Mouse (Mus musculus) macrophage (primary cell): ENCODE data around the gene Cdc42bpb. TPM values are rescaled to one million over a fixed set of nuclear protein-coding genes. Genes with fewer than 3 reads are reported as not detected.

ENCODE experiments used
- H3K27ac ChIP-seq: fragments of 350-480 bp; formaldehyde crosslinking; 2 replicates; pipeline ENCODE4 v1.9.0; 2021
- H3K36me3 ChIP-seq: fragments of 350-480 bp; formaldehyde crosslinking; 2 replicates; pipeline ENCODE4 v1.9.0; 2021; ENCODE audit errors: inconsistent target
- H3K4me3 ChIP-seq: fragments of 350-480 bp; formaldehyde crosslinking; 2 replicates; pipeline ENCODE4 v1.9.0; 2021; ENCODE audit errors: inconsistent target
- H3K79me2 ChIP-seq: fragments of 350-480 bp; formaldehyde crosslinking; 2 replicates; pipeline ENCODE4 v1.9.0; 2021; ENCODE audit errors: inconsistent target
- WGBS: methylation state at CpG from one replicate; pipeline ENCODE4 v1.1.7; 2026; ENCODE audit warnings: inconsistent platforms; ENCODE audit not compliant: missing documents; 5-methylcytosine and 5-hydroxymethylcytosine counted together
- polyA plus RNA-seq: library from polyadenylated mRNA; stranded (reverse); fragments of 250-400 nt; gene quantifications from 3 replicates; pipeline ENCODE4 v1.2.4, GENCODE M21; 2018; ENCODE audit warnings: inconsistent platforms

The Cdc42bpb gene
- polyA plus RNA-seq, 1 experiment from 2014 or later, result 86.3 TPM

DNA sequence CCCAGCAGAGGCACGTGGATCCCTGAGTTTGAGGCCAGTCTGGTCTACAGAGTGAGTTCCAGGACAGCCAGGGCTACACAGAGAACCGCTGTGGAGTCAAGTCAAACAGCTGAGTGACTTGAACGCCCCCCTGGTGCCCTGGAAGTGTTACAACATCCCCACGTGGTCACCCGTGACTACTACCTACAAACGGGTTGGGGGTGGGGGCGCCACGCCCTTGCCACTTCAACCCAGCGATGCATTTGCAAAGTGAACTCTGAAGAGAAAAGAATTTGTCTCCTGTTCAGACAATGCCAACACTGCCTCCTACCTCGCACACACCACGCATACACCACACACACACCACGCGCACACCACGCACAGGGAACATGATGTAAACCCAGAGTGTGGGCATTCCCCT, 67.6 kb downstream of the Cdc42bpb start:
- WGBS, result 79% methylated on average over 13 of the region's 14 CpGs
- peaks cover 84% of the 10 kb centered on the region for H3K36me3 ChIP-seq
- H3K27ac ChIP-seq, result no peak overlapping the region

DNA sequence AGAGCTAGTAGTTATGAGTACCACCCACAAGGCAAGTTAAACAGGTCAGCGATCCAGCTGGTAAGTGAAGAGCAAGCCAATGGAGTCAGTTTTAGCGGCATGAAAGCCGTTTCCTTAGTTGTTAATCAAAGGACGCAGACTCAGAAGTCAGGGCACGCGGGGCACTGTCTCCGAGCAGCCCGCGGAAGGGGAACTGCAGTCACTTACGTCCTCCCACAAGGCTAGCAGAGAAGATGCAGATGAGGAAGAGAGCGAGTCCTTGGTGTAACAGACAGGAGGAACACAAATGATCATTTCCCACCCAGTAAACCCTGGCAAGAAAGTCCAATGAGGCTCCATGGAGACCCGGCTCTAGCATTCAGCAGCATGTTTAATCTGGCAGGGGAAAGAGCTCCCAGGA, 68.3 kb downstream of the Cdc42bpb start:
- Histone ChIP-seq H3K27ac (no peak overlapping the region), H3K4me3 (no peak overlapping the region), H3K36me3 (peaks cover 84% of the 10 kb centered on the region), H3K79me2 (no peaks in the 10 kb centered on the region)
- WGBS, result 16% methylated on average over 12 of the region's 12 CpGs

More for the DNA sequence above, 67.6 kb downstream of the Cdc42bpb start:
- Histone ChIP-seq H3K79me2 (no peaks in the 10 kb centered on the region), H3K4me3 (no peak overlapping the region)

DNA sequence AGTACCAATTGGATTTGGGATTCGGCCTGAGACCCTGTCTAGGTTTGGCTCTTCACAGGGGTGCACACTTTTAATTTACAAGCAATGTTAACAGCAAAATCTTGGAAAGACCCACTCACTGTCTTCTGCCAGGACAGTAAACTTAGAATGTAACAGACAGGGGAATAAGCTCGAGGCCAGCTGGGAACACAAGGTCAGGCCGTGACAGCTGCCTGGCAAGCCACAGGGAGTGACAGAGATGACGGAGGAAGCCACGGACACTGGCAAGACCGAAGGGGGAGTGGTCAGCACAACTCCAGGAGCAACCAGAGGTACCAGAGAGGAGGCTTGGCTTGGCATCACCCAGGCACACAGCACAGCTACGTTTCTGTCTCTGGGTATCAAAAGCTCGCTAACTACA, 70.7 kb downstream of the Cdc42bpb start:
- Histone ChIP-seq H3K36me3 (peaks cover 69% of the 10 kb centered on the region), H3K79me2 (no peaks in the 10 kb centered on the region), H3K4me3 (no peak overlapping the region), H3K27ac (no peak overlapping the region)
- WGBS, result 88% methylated on average over 8 of the region's 8 CpGs

DNA sequence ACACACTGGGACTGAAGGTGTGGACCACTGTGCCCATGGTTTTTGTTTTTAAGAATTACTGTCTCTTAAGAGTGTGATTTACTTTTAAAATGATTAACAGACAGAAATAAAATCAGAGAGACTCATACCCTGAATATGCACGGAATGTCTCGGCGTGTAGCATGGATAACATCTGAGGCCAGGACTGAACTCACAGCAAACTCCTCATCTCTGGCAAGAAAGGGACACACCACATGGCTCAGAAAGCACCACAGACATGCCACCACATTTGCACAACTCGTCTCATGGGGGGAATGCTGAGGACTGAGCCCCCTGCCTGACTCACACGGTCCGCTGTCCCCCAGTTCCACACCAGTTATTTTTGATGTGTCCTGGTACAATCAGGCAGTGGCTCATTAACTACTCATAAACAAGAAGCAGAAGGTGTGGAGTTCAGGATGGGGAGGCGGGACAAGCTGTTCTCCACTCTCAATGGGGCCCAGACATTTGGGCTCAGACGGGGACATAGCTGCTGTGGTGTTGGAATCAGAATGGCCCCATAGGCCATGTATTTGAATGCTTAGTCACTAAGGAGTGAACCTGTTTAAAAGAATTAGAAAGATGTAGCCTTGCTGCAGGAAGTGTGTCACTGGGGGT, 73.7 kb downstream of the Cdc42bpb start:
- Histone ChIP-seq H3K27ac (no peak overlapping the region), H3K36me3 (peaks cover 72% of the 10 kb centered on the region)
- 97% methylated on average over 8 of the region's 8 CpGs for WGBS

GRCm38 (mm10) chr12:111302018-111302345, 75.5 kb downstream of the Cdc42bpb start:
- Histone ChIP-seq H3K36me3 (peaks cover 76% of the 10 kb centered on the region), H3K27ac (no peak overlapping the region), H3K79me2 (no peaks in the 10 kb centered on the region), H3K4me3 (no peak overlapping the region)
- 51% methylated on average over 14 of the region's 14 CpGs for WGBS

More for the DNA sequence above, 73.7 kb downstream of the Cdc42bpb start:
- Histone ChIP-seq H3K4me3 (no peak overlapping the region), H3K79me2 (no peaks in the 10 kb centered on the region)

GRCm38 (mm10) chr12:111301322-111302017, 76.0 kb downstream of the Cdc42bpb start:
- H3K27ac ChIP-seq, result no peak overlapping the region
- peaks cover 76% of the 10 kb centered on the region for H3K36me3 ChIP-seq
- 91% methylated on average over 22 of the region's 27 CpGs for WGBS
- H3K4me3 ChIP-seq, result no peak overlapping the region
- H3K79me2 ChIP-seq, result no peaks in the 10 kb centered on the region

DNA sequence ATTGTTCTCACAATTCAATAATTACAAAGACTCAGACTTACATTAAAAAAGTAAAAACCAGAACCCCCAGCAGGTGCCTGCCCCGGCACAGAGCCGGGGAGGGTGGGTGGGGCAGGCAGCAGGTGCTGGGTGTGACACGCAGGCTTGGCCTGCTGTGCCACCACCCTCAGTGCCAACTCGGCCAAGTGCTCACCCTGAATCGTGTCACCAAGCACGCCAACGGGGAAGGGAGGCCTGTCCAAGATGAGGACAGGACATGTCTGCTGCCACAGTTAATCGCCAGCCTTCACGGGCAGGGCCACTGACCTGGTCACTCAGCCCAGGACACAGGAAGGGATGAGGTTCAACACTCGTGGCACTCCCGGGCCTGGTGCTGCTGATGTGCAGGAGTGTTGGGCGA, 84.5 kb downstream of the Cdc42bpb start:
- Histone ChIP-seq H3K4me3 (no peak overlapping the region), H3K79me2 (no peaks in the 10 kb centered on the region), H3K27ac (no peak overlapping the region), H3K36me3 (peaks cover 43% of the 10 kb centered on the region; the same call in 1 of the 2 replicates)
- WGBS, result 91% methylated on average over 12 of the region's 12 CpGs

GRCm38 (mm10) chr12:111284532-111284931, 93.0 kb downstream of the Cdc42bpb start:
- WGBS, result 47% methylated on average over 10 of the region's 10 CpGs
- H3K27ac ChIP-seq, result no peak overlapping the region
- H3K4me3 ChIP-seq, result no peak overlapping the region
- no peaks in the 10 kb centered on the region for H3K36me3 ChIP-seq
- H3K79me2 ChIP-seq, result no peaks in the 10 kb centered on the region

DNA sequence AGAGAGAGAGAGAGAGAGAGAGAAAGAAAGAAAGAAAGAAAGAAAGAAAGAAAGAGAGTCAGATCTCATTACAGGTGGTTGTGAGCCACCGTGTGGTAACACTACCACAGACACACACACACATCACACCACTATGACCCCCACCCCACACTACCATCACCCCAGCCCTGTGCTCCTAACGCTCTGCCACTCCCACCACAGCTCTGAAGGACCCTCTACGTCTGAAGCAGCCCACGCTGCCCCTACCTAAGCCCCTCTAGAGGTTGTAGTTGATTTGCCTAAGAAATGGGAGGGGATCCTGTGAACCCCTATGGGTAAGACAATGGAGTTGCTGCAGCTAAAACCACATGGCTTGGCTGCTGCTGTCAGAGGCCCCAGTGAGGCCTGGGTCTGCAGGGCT, 93.9 kb downstream of the Cdc42bpb start:
- H3K27ac ChIP-seq, result no peak overlapping the region
- no peaks in the 10 kb centered on the region for H3K79me2 ChIP-seq
- H3K4me3 ChIP-seq, result no peak overlapping the region
- H3K36me3 ChIP-seq, result no peaks in the 10 kb centered on the region
- 89% methylated on average over 4 of the region's 4 CpGs for WGBS

DNA sequence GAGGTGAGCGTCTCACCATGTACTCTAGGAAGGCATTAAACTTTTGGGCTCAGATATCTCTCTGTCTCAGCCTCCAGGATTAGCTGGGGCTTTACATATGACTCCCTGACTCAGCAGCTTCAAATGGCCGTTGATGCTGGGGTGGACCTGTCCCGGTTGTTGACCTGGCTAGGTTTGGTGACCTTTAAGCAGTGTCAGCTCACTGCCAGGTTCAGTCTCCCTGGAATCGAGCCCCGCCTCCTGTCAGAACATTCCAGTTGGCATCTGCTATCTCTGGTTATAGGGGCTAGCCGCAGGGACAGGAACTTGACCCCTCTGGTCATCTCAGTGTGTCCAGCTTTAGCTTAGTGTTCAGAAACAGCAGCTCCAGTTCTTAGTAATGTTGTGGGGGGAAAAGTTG, 101.1 kb downstream of the Cdc42bpb start:
- H3K36me3 ChIP-seq, result no peaks in the 10 kb centered on the region
- no peak overlapping the region for H3K27ac ChIP-seq
- WGBS, result 74% methylated on average over 6 of the region's 6 CpGs
- no peak overlapping the region for H3K4me3 ChIP-seq
- H3K79me2 ChIP-seq, result no peaks in the 10 kb centered on the region

GRCm38 (mm10) chr12:111275150-111275841, 102.2 kb downstream of the Cdc42bpb start:
- no peak overlapping the region for H3K27ac ChIP-seq
- 2% methylated on average over 54 of the region's 58 CpGs for WGBS
- H3K4me3 ChIP-seq, result no peak overlapping the region
- no peaks in the 10 kb centered on the region for H3K36me3 ChIP-seq
- no peaks in the 10 kb centered on the region for H3K79me2 ChIP-seq

DNA sequence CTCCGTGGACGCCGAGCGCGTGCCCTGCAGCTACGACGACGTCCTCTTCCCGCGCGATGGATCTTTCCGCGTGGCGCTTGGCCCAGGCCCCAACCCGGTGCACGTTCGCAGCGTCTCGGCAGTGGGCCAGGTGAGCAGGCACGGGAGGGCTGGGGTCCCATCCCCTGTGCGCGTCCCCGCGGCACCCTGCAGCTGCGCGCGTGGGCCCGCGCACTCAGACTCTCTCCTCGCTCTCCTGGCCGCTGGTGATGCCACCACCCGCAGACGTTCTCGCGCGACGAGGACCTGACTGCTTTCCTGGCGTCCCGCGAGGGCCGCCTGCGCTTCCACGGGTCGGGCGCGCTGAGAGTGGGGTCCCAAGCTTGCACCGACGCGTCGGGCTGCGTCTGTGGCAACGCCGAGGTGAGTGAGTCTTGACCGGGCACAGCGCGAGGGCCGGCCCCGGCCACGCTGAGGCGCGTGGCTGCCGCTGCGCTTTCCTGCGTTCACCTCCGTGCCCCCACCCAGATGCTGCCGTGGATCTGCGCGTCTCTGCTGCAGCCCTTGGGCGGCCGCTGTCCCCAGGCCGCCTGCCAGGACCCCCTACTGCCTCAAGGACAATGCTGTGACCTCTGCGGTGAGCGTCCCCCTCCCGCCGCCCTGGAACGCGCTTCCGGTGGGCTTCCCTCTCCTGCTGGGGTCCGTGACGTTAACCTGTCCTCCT, 102.9 kb downstream of the Cdc42bpb start:
- WGBS, result 6% methylated on average over 78 of the region's 80 CpGs
- Histone ChIP-seq H3K79me2 (no peaks in the 10 kb centered on the region), H3K36me3 (no peaks in the 10 kb centered on the region), H3K4me3 (no peak overlapping the region), H3K27ac (no peak overlapping the region)

- 8% methylated on average over 28 of the region's 28 CpGs for WGBS
- no peaks in the 10 kb centered on the region for H3K36me3 ChIP-seq
- no peak overlapping the region for H3K4me3 ChIP-seq
Measured at GRCm38 (mm10) chr12:111274006-111274405, 103.5 kb downstream of the Cdc42bpb start.

DNA sequence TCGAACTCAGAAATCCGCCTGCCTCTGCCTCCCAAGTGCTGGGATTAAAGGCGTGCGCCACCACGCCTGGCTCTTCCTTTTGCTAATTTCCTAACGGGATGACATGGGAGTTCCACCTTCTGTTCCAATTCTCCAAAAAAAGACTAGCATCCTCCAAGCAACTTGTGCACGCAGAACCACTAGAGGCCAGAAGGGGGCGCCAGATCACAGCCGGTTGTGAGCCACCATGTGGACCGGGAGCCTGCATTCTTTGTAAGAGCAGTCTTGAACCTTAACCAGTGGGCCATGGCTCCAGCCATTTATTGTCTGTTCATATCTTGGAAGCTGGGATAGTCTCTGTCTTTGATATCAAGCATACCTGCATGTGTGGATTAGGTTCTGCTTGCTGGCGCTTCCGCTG, 105.1 kb downstream of the Cdc42bpb start:
- Histone ChIP-seq H3K27ac (no peak overlapping the region), H3K79me2 (no peaks in the 10 kb centered on the region), H3K36me3 (no peaks in the 10 kb centered on the region), H3K4me3 (no peak overlapping the region)
- WGBS, result 24% methylated on average over 12 of the region's 12 CpGs

More at GRCm38 (mm10) chr12:111274006-111274405, 103.5 kb downstream of the Cdc42bpb start:
- Histone ChIP-seq H3K27ac (no peak overlapping the region), H3K79me2 (no peaks in the 10 kb centered on the region)

DNA sequence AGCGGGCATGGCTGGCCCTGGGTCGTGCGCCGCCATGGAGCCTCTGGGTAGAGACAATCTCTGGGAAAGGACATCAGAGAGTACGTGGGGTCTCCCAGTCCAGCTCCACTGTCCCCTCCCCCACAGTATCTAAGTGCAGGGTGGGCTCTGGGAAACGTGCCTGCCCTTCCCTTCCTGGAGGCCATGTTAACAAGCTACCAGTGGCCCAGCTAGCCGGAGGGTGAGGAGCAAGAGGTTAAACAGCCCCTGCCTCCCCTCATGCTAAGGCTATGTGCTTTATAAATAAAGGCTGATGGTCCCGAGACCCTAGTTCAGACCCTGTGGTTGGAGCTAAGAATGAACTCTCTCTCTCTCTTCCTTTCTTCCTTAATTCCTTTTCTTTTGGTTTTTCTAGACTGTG, 105.6 kb downstream of the Cdc42bpb start:
- H3K36me3 ChIP-seq, result no peaks in the 10 kb centered on the region
- WGBS, result 31% methylated on average over 6 of the region's 8 CpGs

More for the DNA sequence above, 105.6 kb downstream of the Cdc42bpb start:
- H3K79me2 ChIP-seq, result no peaks in the 10 kb centered on the region
- H3K27ac ChIP-seq, result no peak overlapping the region
- H3K4me3 ChIP-seq, result no peak overlapping the region
